Mouse (Mus musculus): ENCODE results near the gene Syt17. TPM values are rescaled to one million over a fixed set of nuclear protein-coding genes. Genes with fewer than 3 reads are reported as not detected.

The Syt17 gene
- 10 to 100 TPM; 61.8 to 68.6 TPM for total RNA-seq (2021)
- long read RNA-seq, experiment 1, partial matches to known transcripts: 16 of 36 reads
- long read RNA-seq, experiment 1, other reads (novel, unspliced or antisense): 18 of 36 reads
- long read RNA-seq, experiment 2, partial matches to known transcripts: 23 of 50 reads
- long read RNA-seq, experiment 2, other reads (novel, unspliced or antisense): 26 of 50 reads

DNA sequence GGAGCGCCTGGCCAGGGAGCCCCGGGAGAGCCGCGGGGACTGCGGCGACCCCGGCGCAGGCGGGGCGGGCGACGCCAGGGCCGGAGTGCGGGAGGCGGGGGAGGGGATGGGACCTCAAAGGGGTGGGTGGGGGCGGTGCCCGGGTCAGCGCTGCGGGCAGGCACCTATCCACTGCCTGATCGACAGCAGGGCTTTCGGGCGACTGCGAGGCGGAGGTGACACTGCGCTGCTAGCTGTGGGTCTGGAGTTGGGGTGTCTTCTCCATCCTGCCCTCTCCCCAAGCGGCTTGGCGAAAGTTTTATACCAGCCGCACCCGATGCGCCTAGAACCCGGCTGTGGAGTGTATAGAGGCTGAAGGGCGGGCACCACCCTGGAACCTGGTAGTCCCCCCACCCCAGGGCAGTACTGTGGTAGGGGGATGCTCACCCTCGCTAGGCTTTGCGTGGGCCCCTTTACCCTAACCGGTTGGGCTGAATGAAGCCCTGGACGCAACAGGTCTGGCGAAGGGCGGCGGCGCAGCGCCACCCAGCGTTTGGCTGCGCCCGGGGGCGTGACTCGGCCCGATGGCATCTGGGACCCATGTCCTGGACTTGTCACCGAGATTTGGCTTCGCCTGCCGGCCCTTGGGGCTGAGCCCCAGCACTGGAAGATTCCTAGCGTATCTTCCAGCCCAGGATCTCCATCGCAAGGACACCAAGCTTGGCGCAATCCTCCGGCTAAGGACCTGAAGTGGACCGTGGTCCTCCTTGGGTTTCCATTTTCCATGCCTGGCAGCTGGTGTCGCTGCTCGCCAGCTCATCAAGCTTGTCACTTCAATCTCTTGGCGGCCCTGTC, at the start of gene Syt17:
Gene Syt17, minus strand, starts transcription at position 89 of the 834 bp plus-strand sequence.
- DNase-seq (ENCODE audit: low spot score in 2 of 2): peak; percentile 39 to 51
- intact Hi-C loops (cut with DNase I): loop anchor here (2.0 kb wide), 2 partner anchors 70 to 144 kb away; no protein-coding TSS in a partner anchor

DNA sequence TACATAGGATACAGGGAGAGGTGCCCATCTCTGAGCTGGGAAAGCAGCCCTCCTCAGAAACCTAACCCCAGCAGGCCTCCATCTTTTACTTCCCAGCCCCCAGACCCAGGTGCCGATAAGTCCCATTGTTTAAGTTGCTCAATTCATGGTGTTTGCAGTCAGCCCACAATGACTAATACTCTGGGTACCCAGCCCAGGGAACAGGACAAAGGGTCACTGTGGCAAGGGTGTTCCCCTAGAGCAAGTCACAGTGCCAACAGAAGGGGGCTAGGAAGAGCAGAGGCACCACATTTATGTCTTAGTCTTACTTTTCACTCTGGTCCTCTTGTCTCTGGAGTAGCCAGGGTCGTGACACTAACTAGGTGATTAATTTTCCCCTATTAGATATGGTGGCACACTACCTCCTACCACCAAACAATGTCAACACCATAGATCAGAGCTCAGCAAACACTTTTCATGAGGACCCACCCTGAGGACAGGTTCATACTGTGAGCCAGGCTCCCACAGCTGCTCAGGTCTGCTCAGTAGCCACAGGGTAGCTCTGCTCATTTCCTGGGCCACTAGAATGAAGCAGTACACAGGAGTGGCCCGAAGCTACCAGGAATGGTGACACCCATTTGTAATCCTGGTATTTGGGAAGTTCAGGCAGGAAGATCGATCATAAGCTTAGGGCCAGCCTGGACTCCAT, 47.0 kb upstream of the Syt17 start:
- no peak for DNase-seq (ENCODE audit: low spot score in 2 of 2)
- intact Hi-C loops (cut with DNase I): no loop called here

DNA sequence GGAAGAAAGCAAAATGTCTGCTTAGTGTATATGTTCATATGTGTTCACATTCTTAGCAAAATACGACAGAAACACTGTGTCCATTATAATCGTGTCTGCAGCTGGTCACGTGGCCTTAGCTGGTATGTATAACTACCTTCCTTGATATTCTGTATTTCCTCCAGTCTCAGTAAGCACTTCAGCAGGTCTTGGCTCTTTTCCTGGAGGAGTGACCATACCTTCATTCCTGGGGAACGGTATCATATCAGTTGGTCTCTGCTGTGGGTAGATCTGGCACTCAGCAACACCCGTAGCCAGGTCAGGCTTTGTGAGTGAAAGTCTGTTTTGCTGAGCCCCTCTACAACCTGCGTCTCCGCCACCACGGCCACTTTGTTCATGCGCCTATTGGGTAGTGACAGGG, 45.9 kb upstream of the Syt17 start:
- intact Hi-C loops (cut with DNase I): no loop called here

DNA sequence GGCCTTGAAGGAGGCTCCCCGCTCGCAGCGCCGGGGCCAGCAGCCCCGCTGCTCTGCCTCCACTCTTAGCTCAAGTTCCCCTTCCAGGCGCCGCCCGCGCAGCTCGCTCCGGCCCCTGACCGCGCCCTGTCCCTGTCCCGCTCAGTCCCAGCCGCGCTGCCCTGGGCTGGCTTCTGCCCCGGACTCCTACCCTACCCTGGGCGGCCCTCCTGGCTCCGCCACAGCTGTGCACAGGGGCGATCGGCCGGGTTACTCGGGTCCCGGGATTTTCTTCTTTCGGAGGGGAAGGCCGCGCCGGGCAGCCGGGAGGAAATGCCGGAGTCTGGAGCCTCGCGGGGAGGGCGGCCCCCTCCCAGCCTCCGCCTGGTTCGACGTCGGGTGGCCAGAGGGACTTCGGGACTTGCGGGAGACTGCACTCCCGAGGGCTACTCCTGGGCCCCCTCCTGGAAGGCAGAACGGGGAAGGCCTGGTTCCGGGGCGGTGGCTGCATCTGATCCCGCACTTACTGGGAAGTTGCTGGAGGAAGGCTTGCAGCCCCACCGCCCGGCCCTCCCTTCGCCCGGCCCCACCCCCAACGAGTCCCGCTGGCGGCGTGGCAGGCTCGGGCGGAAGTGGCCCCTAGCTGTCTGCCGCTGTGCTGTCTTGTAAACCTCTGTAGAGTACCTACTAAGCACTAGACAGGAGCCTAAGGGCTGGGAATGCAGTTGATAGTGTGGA, 43.6 kb upstream of the Syt17 start, which contains the start of gene Itpripl2:
Gene Itpripl2, minus strand, starts transcription at position 545 of the 717 bp plus-strand sequence.
- intact Hi-C loops (cut with DNase I): no loop called here
- DNase-seq (ENCODE audit: low spot score in 2 of 2): peak in 1 of 2 experiments; percentile 28

More for the DNA sequence above, 45.9 kb upstream of the Syt17 start:
- no peak for DNase-seq (ENCODE audit: low spot score in 2 of 2)

DNA sequence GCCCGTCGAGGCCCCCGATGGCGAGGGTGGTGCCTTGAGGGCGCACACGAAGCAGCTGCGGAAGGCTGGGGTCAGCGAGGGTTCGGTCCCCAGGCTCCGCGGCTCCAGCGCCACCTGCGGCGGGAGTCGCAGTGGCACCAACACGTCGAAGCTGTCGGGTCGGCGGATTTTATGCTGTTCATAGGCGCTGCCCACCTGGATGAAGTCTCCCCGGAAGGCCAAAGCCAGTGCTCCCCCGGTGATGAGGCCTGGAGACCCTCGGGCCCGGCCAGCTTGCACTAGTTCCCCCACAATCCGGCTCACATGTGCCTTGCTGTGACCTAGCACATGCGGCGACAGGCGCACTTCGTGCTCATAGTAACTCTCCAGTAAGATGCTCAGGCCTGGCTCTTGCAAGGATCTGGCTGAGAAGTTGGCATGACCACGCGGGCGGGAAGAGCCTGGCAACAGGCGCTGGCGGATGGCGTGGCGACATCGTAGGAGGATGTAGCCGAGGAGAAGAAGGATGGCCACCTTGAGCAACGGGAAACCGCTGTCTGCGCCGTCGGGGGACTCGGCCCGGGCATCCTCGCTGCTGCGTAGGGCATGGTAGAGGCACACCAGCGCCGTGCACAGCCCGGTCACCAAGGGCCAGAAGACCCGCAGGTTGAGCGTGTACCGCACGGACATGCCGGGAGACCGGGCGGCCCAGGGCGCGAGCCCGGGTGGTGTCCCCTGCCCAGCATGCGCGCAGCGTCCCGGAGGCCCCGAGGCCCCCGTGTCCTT, 42.8 kb upstream of the Syt17 start:
- intact Hi-C loops (cut with DNase I): no loop called here
- peak; percentile 11 to 54 for DNase-seq (ENCODE audit: low spot score in 2 of 2)

DNA sequence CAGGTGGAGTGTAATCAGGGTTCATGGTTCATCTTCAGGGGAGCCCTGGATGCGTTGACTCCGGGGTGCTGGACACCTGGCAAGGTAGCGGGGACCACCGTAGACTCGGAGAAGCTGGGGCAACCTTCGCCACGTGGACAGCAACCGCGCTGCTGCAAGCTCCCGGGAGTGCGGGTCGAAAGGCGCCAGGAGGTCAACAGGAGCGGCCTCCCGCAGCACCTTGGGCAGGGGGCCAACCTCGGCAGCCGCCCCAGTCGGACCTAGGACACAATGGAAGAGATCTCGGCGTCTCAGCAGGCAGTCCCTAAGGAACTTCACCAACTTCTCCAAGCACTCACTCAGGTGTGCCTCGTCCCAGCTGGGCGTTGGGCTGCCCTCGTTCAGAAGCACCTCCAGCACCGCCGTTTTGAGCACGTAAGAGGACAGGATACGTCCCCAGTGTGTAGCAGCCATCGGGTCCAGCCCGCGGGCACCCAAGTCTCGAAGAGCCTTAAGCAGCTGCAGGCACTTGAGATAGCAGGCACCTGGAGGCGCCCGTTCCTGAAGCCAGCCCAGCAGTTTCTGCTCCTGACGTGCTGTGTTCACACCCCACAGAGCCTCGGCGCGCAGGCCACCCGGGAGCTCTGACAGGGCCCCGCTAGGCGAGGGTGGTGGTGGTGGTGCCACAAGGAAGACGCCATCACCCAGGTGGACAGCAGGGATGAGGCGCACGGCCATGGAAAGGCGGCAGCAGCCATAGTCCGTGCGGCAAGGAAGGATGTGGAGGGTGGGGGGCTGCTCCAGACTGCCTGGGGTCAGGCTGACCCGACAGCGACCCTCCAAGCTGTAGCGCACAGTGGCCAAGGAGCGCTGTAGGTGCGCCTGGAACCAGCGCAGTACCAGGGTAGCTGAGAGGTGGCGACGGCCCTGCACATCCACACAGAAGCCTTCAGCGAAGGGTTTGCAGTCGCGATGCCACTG, 42.0 kb upstream of the Syt17 start:
- no peak for DNase-seq (ENCODE audit: low spot score in 2 of 2)

DNA sequence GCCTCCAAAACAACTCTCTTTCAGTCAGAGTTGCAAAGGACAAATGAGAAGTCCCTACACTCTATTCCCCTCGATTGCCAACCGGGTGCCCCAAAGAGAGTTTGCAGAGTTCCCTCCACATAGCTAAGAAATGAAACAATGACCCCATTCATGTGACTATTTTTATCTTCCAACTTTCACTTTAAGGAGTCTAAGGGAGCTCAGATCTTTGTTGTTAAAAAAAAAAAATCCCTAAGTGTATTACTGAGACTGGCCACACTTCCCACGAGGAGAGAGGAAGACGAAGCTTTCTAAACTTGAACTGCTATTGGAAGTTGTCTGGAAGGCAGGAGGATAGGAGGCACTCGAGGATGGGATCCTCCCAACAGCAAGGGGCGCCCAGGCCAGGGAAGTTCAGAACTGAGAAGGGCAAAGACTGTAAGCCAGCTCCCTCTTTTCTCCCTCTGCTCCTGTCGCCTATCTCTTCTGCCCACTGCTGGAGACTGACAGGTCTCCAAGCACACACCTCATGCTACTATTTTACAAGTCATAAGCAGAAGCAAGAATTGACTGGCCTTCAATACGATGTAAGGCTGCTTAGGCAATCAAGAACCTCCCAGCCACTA, 40.1 kb upstream of the Syt17 start:
- intact Hi-C loops (cut with DNase I): no loop called here
- DNase-seq (ENCODE audit: low spot score in 2 of 2): no peak

More for the DNA sequence above, 42.0 kb upstream of the Syt17 start:
- intact Hi-C loops (cut with DNase I): no loop called here

DNA sequence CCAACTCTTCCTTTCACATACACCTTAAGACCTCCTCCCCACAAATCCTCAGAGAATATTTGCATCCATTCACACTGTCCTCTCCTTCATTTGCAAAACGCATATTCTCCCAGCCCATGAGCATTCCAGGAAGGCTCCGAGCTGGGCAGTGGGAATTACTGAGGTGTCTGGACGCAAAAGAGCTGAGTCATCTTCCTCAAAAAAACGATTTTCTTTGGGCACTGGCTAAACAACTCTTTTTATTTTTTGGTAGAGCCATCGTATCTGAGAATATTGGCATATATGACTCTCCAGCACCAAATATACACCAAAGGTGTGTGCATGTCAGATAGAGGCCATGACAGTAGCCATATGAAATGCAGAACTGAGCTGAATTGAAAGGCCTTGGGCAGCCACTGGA, 38.9 kb upstream of the Syt17 start:
- intact Hi-C loops (cut with DNase I): no loop called here
- DNase-seq (ENCODE audit: low spot score in 2 of 2): no peak

DNA sequence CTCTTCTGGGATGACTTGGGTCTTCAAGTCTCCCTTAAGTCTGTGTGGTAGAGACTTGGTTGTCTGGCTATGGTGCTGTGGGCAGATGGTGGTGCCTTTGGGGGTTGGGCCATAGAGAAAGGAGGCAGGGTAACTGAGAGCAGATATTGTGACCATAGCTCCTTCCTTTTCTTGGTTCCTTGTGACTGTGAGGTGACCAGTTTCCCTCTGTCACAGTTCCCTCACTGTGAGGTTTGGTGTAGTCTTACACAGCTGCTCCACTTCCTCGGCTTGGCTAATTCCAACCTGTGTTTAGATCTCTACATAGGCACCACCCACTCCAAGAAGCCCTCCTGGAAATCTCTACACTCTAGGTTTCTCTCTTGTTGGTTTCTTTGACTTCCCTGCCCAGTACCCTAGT, 36.0 kb upstream of the Syt17 start:
- intact Hi-C loops (cut with DNase I): no loop called here
- no peak for DNase-seq (ENCODE audit: low spot score in 2 of 2)

DNA sequence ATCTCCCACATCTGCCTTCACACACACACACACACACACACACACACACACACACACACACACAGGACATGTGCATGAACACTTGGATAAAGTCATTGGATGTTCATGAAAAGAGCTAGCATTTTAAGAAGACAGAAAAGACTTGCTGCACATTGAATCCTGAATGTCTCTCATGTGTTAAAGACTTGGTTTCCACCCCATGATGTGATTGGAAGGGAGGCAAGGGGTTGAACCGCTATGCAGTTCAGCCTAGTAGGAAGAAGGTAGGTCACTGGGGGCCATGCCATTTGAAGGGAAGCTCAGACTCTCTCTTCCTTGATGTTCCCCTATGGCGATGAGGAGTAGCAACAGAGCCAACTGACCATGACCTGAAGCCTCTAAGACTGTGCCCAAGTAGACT, 34.0 kb upstream of the Syt17 start:
- no peak for DNase-seq (ENCODE audit: low spot score in 2 of 2)
- intact Hi-C loops (cut with DNase I): no loop called here

DNA sequence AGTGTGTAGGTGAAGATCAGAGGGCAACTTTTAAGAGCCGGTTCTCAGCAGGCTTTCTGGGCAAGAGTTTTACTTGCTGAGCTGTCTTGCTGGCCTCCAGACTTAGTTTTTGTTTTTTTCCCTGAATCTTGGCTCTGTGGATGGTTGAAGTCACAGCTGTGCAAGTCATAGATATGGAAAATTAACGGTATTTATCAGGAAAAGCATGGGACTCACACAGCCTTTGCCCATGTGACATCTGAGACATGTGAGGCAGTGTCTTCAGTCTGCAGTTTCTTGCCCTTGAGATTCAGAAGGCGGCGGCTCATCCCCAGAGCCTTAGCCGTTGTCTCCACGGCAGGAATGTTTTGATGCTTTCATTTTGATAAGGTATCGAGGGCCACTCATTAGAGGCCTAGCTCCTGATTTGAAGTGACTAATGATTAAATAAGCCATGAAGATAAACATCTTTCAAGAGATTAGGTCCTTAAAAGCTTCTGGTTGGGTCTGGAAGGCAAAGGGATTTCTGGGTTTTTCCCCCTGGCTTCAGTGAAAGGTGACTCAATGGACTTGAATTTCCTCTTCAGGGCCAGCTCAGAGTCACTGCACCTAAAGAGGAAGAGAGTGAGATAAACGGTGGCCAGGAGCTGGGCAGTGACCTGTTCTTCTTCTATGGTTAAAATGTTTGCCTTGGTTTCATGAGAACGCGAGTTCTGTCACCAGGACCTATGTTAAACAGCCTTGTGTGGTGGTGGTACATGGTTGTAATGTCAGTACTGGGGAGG, 33.2 kb upstream of the Syt17 start:
- intact Hi-C loops (cut with DNase I): no loop called here
- no peak for DNase-seq (ENCODE audit: low spot score in 2 of 2)

DNA sequence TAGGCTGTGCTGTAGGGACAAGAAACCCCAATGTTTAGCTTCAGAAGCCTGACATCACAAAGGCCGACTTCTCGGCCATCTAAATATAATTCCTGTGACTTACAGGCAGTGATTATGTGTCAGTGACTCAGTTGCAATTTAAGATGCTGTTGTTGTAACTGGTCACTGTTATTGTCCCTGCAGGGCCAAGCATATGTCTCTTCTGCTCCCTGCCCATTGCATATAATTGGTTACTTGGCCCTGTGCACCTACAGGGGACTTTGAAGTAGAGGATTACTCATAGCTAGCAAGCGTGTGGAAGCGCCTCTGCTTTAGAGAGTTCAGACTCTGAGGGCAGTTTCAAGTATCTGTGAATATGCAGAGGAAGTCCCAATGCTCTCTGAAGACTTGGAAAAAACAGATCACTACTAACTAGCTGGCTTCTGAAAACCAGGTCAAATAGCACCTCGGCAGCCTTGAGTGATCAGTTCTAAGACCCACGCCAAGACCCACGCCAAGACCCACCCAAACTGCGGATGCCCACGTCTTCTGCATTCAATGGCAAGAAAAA, 32.2 kb upstream of the Syt17 start:
- no peak for DNase-seq (ENCODE audit: low spot score in 2 of 2)
- intact Hi-C loops (cut with DNase I): no loop called here

DNA sequence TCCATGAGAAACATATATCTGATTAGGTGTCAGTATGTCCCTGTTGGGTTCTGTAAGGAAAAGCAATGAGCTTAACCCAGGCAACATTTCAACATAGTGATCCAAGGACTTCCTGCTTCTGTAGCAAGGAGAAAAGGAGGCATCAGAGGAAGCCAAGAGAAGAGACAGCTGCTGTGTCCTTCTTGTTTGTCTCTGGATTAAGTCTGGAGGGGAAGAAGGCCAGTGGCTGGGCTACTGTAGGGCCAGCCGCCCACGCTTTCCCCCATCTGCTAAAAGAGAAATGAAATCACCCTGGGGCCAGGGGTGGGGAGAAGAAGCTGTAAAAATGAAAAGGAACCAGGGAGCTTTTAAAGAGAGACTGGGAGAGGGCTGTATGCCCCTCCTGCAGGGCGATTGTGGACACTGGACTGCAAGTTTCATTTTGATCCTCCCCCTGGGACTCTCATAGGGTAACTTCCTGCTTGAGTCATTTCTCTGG, 30.9 kb upstream of the Syt17 start:
- no peak for DNase-seq (ENCODE audit: low spot score in 2 of 2)
- intact Hi-C loops (cut with DNase I): no loop called here

DNA sequence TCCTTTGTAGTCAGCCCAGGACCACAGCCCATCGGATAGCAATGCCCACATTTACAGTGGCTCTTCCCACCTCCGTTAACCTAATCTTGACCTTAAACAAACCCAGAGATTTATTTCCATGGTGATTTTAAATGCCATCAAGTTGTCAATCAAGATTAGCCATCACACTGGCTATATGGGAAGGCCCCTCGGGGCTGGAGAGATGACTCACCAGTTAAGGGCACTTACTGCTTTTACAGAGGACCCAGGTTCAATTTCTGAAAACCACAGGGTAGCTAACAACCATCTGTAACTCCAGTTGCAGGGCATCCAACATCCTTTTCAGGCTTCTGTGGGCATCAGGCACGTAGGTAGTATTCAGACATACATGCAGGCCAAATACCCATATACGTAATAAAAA, 28.4 kb upstream of the Syt17 start:
- intact Hi-C loops (cut with DNase I): no loop called here
- DNase-seq (ENCODE audit: low spot score in 2 of 2): no peak

DNA sequence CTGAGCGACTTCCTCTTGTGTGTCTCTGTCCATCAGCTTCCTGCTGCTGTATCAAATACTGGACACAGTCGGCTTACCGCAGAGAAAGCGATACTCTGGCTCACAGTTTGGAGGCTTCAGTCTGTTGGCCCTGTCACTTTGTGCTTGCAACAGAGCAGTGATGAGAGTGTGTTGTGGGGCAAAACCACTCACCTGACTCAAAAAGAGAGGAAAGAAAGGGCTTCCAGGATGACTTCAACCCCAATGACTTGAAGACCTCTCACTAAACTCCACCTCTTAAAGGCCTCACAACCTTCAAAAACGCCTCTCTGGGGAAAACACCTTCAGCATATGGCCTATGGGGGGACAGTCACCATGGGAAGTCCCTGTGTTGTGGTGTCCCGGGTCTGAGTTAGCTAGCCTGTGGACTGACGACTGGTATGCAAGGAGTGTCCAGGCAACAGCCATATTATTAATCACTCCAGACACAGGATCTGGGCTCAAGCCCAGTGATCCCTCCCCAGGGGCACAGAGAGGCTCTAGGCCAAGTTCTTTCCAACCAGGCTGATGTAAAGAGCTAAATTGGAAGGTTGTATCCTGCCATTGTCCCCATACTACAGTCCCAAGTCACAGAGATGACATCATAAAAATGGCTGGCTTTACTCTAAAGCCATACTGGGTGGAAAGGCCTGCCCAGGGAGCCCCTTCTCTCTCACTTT, 27.1 kb upstream of the Syt17 start:
- intact Hi-C loops (cut with DNase I): no loop called here
- no peak for DNase-seq (ENCODE audit: low spot score in 2 of 2)

DNA sequence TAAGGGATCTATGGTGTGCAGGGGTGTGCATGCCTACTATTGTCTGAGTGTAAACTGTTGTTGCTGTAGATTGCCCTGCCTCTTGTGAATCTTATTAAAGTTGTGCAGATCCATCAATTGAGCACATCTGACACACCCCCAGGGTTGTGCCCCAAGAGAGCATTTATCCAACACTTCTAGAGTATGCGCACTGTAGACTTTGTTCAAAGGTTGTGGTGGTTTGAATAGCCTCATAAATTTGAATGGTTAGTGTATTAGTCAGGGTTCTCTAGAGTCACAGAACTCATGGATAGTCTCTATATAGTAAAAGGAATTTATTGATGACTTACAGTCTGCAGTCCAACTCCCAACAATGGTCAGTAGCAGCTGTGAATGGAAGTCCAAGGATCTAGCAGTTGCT, 24.9 kb upstream of the Syt17 start:
- intact Hi-C loops (cut with DNase I): no loop called here
- no peak for DNase-seq (ENCODE audit: low spot score in 2 of 2)

Data from left cerebral cortex, postnatal 14 days (tissue).